Mouse (Mus musculus) liver, embryonic 13.5 days (tissue): Measurements from ENCODE around the gene Armh3. TPM values are rescaled to one million over a fixed set of nuclear protein-coding genes. Genes with fewer than 3 reads are reported as not detected.
A peak's percentile ranks its signal among the peaks of the same experiment; 100 is the strongest.
"Not testable (repeated sequence)": the region's sequence is repeated elsewhere in the genome, so short reads cannot be mapped to it uniquely, and the experiment has no call there.

Experiments used
- ATAC-seq: fragments of 200-750 bp; cut with Nextera tagmentation; 2 replicates; pipeline ENCODE4 v1.8.0; 2017; ENCODE audit warnings: low read depth, mild to moderate bottlenecking, moderate number of reproducible peaks, moderate library complexity
- DNase-seq: peaks from one replicate; pipeline ENCODE4 v3.0.0; 2022
- H3K27ac ChIP-seq: fragments of 300-500 bp; sonication (generic); 2 replicates; pipeline ENCODE4 v1.5.1; 2015; ENCODE audit warnings: moderate library complexity, mild to moderate bottlenecking, inconsistent platforms
- H3K27me3 ChIP-seq: fragments of 300-500 bp; sonication (generic); 2 replicates; pipeline ENCODE4 v1.6.1; 2015; ENCODE audit warnings: mild to moderate bottlenecking, inconsistent platforms
- H3K36me3 ChIP-seq: fragments of 300-500 bp; sonication (generic); 2 replicates; pipeline ENCODE4 v1.6.1; 2015; ENCODE audit warnings: mild to moderate bottlenecking, inconsistent platforms
- H3K4me1 ChIP-seq: fragments of 300-500 bp; sonication (generic); replicated peaks from 2 replicates; pipeline ENCODE4 v1.6.1; 2015; ENCODE audit warnings: inconsistent platforms
- H3K4me2 ChIP-seq: fragments of 300-500 bp; sonication (generic); 2 replicates; pipeline ENCODE4 v1.6.1; 2015; ENCODE audit warnings: inconsistent platforms, mild to moderate bottlenecking, moderate library complexity
- H3K4me3 ChIP-seq: fragments of 300-500 bp; sonication (generic); replicated peaks from 2 replicates; pipeline ENCODE4 v1.5.1; 2015; ENCODE audit warnings: mild to moderate bottlenecking, inconsistent platforms
- H3K9ac ChIP-seq: fragments of 300-500 bp; sonication (generic); 2 replicates; pipeline ENCODE4 v1.6.1; 2015; ENCODE audit warnings: mild to moderate bottlenecking, inconsistent platforms
- H3K9me3 ChIP-seq: fragments of 300-500 bp; sonication (generic); replicated peaks from 2 replicates; pipeline ENCODE4 v1.6.1; 2016; ENCODE audit warnings: inconsistent platforms
- WGBS: fragments of 180-500 bp; shearing (Covaris S2); methylation state at CpG from one replicate; pipeline ENCODE4 v1.1.7; 2015; ENCODE audit not compliant: insufficient replicate concordance; 5-methylcytosine and 5-hydroxymethylcytosine counted together
- polyA plus RNA-seq: library from polyadenylated mRNA; unstranded; fragments of >200 nt; fragmentation: Nextera tagmentation; extraction: Ambion mirVana; gene quantifications from 2 replicates; pipeline ENCODE4 v1.2.1, GENCODE M21; 2015

Armh3 gene
- polyA plus RNA-seq, 1 experiment from 2014 or later, result 4.3 TPM

- H3K36me3 ChIP-seq, result 0 out of 2 replicates have a peak, but pooled peaks cover 5% of the 10 kb centered on the region
- H3K9me3 ChIP-seq, result no peaks in the 10 kb centered on the region
- 2% methylated on average over 19 of the region's 29 CpGs for WGBS
- H3K4me3 ChIP-seq, result peak within 1 kb of the TSS; percentile 35
- peaks cover 53% of the 10 kb centered on the region for H3K27me3 ChIP-seq
- DNase-seq (no peak), ATAC-seq (0 out of 2 replicates have a peak, but pooled peaks have one; percentile 8)
- H3K27ac ChIP-seq, result no peak within 1 kb of the TSS
- H3K4me2 ChIP-seq, result peak within 1 kb of the TSS; percentile 58
- H3K4me1 ChIP-seq, result peaks cover 35% of the 10 kb centered on the region
- H3K9ac ChIP-seq, result 0 out of 2 replicates have a peak within 1 kb of the TSS, but pooled peaks have one; percentile 22
Measured at GRCm38 (mm10) chr19:45815831-45816405, 182.4 kb downstream of the Armh3 start, which contains the start of gene Kcnip2. Gene Kcnip2, minus strand, starts transcription at chr19:45816061.

- Histone ChIP-seq H3K9me3 (no peaks in the 10 kb centered on the region), H3K27ac (no peak overlapping the region), H3K4me2 (no peak overlapping the region), H3K9ac (no peak overlapping the region), H3K27me3 (peaks cover 55% of the 10 kb centered on the region), H3K4me1 (peaks cover 35% of the 10 kb centered on the region), H3K4me3 (no peak overlapping the region), H3K36me3 (0 out of 2 replicates have a peak, but pooled peaks cover 5% of the 10 kb centered on the region)
- ATAC-seq (no peak), DNase-seq (no peak)
- WGBS, result 47% methylated on average over 10 of the region's 10 CpGs
Measured at GRCm38 (mm10) chr19:45815170-45815569, 183.1 kb downstream of the Armh3 start.

GRCm38 (mm10) chr19:45813801-45814200 lies 184.5 kb downstream of the Armh3 start:
- Histone ChIP-seq H3K4me3 (no peak overlapping the region), H3K9me3 (no peaks in the 10 kb centered on the region), H3K36me3 (0 out of 2 replicates have a peak, but pooled peaks cover 5% of the 10 kb centered on the region), H3K4me1 (peaks cover 35% of the 10 kb centered on the region), H3K27ac (no peak overlapping the region), H3K4me2 (no peak overlapping the region), H3K27me3 (peaks cover 55% of the 10 kb centered on the region), H3K9ac (no peak overlapping the region)
- WGBS, result 15% methylated on average over 12 of the region's 12 CpGs
- DNase-seq (no peak), ATAC-seq (no peak)

GRCm38 (mm10) chr19:45813263-45813662 lies 185.0 kb downstream of the Armh3 start:
- peaks cover 55% of the 10 kb centered on the region for H3K27me3 ChIP-seq
- no peak overlapping the region for H3K4me2 ChIP-seq
- DNase-seq, result peak; percentile 52

GRCm38 (mm10) chr19:45812673-45813252 lies 185.5 kb downstream of the Armh3 start:
- no peak overlapping the region for H3K9ac ChIP-seq
- peaks cover 55% of the 10 kb centered on the region for H3K27me3 ChIP-seq
- WGBS, result 13% methylated on average over 8 of the region's 8 CpGs
- no peaks in the 10 kb centered on the region for H3K36me3 ChIP-seq
- no peaks in the 10 kb centered on the region for H3K9me3 ChIP-seq
- H3K4me1 ChIP-seq, result peaks cover 32% of the 10 kb centered on the region
- no peak overlapping the region for H3K27ac ChIP-seq
- peak overlapping the region; percentile 67 for H3K4me2 ChIP-seq
- DNase-seq (no peak), ATAC-seq (no peak)
- peak overlapping the region; percentile 44 for H3K4me3 ChIP-seq

More at GRCm38 (mm10) chr19:45813263-45813662, 185.0 kb downstream of the Armh3 start:
- Histone ChIP-seq H3K36me3 (no peaks in the 10 kb centered on the region), H3K9me3 (no peaks in the 10 kb centered on the region), H3K27ac (no peak overlapping the region), H3K4me1 (peaks cover 34% of the 10 kb centered on the region), H3K4me3 (no peak overlapping the region), H3K9ac (no peak overlapping the region)
- 6% methylated on average over 11 of the region's 11 CpGs for WGBS
- ATAC-seq, result no peak

- DNase-seq, result peak; percentile 61
- H3K4me3 ChIP-seq, result peak overlapping the region; percentile 44
Measured at GRCm38 (mm10) chr19:45812115-45812514, 186.2 kb downstream of the Armh3 start.

GRCm38 (mm10) chr19:45811028-45811674 lies 187.1 kb downstream of the Armh3 start:
- H3K4me1 ChIP-seq, result peaks cover 29% of the 10 kb centered on the region

More at GRCm38 (mm10) chr19:45812115-45812514, 186.2 kb downstream of the Armh3 start:
- peaks cover 51% of the 10 kb centered on the region for H3K27me3 ChIP-seq
- under 1% methylated on average over 16 of the region's 16 CpGs for whole genome bisulfite sequencing
- no peaks in the 10 kb centered on the region for H3K9me3 ChIP-seq
- peak; percentile 74 for ATAC-seq
- peak overlapping the region; percentile 26; the same call in 1 of the 2 replicates for H3K9ac ChIP-seq
- H3K4me2 ChIP-seq, result peak overlapping the region; percentile 67
- no peaks in the 10 kb centered on the region for H3K36me3 ChIP-seq
- peaks cover 32% of the 10 kb centered on the region for H3K4me1 ChIP-seq
- H3K27ac ChIP-seq, result no peak overlapping the region

GRCm38 (mm10) chr19:45807732-45808131 lies 190.6 kb downstream of the Armh3 start:
- Histone ChIP-seq H3K4me1 (peaks cover 38% of the 10 kb centered on the region), H3K4me3 (no peak overlapping the region), H3K27me3 (peaks cover 12% of the 10 kb centered on the region), H3K9ac (no peak overlapping the region), H3K9me3 (no peaks in the 10 kb centered on the region), H3K27ac (no peak overlapping the region), H3K36me3 (no peaks in the 10 kb centered on the region), H3K4me2 (no peak overlapping the region)
- no peak for ATAC-seq
- 64% methylated on average over 4 of the region's 4 CpGs for WGBS
- no peak for DNase-seq

More at GRCm38 (mm10) chr19:45811028-45811674, 187.1 kb downstream of the Armh3 start:
- ATAC-seq (no peak), DNase-seq (no peak)
- Histone ChIP-seq H3K9me3 (no peaks in the 10 kb centered on the region), H3K27me3 (peaks cover 41% of the 10 kb centered on the region), H3K4me2 (no peak overlapping the region), H3K4me3 (no peak overlapping the region), H3K9ac (no peak overlapping the region), H3K36me3 (no peaks in the 10 kb centered on the region), H3K27ac (no peak overlapping the region)
- WGBS, result 61% methylated on average over 12 of the region's 12 CpGs

- WGBS, result 81% methylated on average over 6 of the region's 6 CpGs
- not testable (repeated sequence) for H3K4me2 ChIP-seq, H3K4me3 ChIP-seq, H3K9ac ChIP-seq, H3K27ac ChIP-seq, H3K27me3 ChIP-seq, H3K9me3 ChIP-seq, ATAC-seq, H3K36me3 ChIP-seq, DNase-seq
- peaks cover 39% of the 10 kb centered on the region for H3K4me1 ChIP-seq
Measured at GRCm38 (mm10) chr19:45805817-45806216, 192.5 kb downstream of the Armh3 start.

GRCm38 (mm10) chr19:45804593-45805368 lies 193.5 kb downstream of the Armh3 start:
- Histone ChIP-seq H3K4me3 (no peak overlapping the region), H3K9me3 (no peaks in the 10 kb centered on the region; the same call in 1 of the 2 replicates), H3K27me3 (no peaks in the 10 kb centered on the region), H3K9ac (no peak overlapping the region), H3K27ac (no peak overlapping the region), H3K36me3 (no peaks in the 10 kb centered on the region), H3K4me1 (peaks cover 39% of the 10 kb centered on the region), H3K4me2 (peak overlapping the region; percentile 34)
- WGBS, result 20% methylated on average over 12 of the region's 12 CpGs
- ATAC-seq, result peak; percentile 60
- peak; percentile 20 for DNase-seq

GRCm38 (mm10) chr19:45803408-45803807 lies 194.9 kb downstream of the Armh3 start:
- H3K9me3 ChIP-seq, result no peaks in the 10 kb centered on the region; the same call in 1 of the 2 replicates
- H3K36me3 ChIP-seq, result no peaks in the 10 kb centered on the region
- H3K4me3 ChIP-seq, result peak overlapping the region; percentile 38
- H3K27me3 ChIP-seq, result no peaks in the 10 kb centered on the region
- H3K4me2 ChIP-seq, result peak overlapping the region; percentile 65
- ATAC-seq (peak; percentile 73), DNase-seq (peak; percentile 19)
- peak overlapping the region; percentile 61 for H3K9ac ChIP-seq
- H3K4me1 ChIP-seq, result peaks cover 39% of the 10 kb centered on the region
- WGBS, result 26% methylated on average over 4 of the region's 4 CpGs
- H3K27ac ChIP-seq, result peak overlapping the region; percentile 72
